Mouse (Mus musculus): ENCODE results near the gene Ice1. TPM values are rescaled to one million over a fixed set of nuclear protein-coding genes. Genes with fewer than 3 reads are reported as not detected.

The Ice1 gene
- total and polyA plus RNA-seq, 3 experiments: 33.5 to 40.1 (median 37.6) TPM

DNA sequence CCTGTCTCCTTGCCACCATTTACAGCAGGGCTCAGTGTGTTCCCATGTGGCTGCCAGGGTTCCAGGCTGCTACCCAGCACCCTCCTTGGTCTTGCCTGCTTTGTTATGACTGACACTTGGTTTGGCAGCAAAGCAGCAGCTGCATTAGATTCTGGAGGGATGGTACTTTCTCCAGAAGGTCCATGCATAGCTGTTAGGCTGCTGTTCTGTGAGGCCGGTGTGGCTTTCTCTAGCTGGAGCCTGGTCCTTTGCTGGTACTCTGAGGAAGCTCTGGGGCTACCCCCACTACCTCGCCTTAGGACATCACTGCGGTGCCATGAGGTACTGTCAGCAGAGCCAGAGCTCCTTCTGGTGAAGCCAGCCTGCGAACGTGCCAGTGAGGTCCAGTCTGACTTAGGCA is 32.1 kb downstream of the Ice1 start:
- Histone ChIP-seq H3K9me3 (replicated peaks; ENCODE audit: insufficient read depth, low read length) (no peaks in the 10 kb centered on the region), H3K36me3 (ENCODE audit: control insufficient read depth in 1 of 2, insufficient read depth in 2 of 2, low read length in 2 of 2) (peaks cover 0 to 17% of the 10 kb centered on the region in 2 experiments; a peak in 2 of 4 replicates), H3K4me3 (ENCODE audit: control insufficient read depth in 1 of 2, insufficient read depth in 1 of 2, low read depth in 2 of 2, low read length in 2 of 2) (no peak overlapping the region), H3K27ac (ENCODE audit: control insufficient read depth, low read depth, low read length) (no peak overlapping the region), H3K4me1 (ENCODE audit: control insufficient read depth in 1 of 2, insufficient read depth in 2 of 2, low read length in 2 of 2) (no peaks in the 10 kb centered on the region), H3K79me2 (ENCODE audit: control insufficient read depth, insufficient read depth, low read length, poor library complexity) (no peaks in the 10 kb centered on the region), H3K27me3 (ENCODE audit: control insufficient read depth in 1 of 2, insufficient read depth in 2 of 2, low read length in 2 of 2) (no peaks in the 10 kb centered on the region), H3K9ac (ENCODE audit: control insufficient read depth, low read depth, low read length, poor library complexity, severe bottlenecking) (no peak overlapping the region)
- no peak for DNase-seq (ENCODE audit: low read depth, low spot score)
- TF ChIP-seq HCFC1 (IDR thresholded peaks at IDR 0.05; ENCODE audit: low read depth, low read length): no peak
- TF ChIP-seq MAFK (IDR thresholded peaks at IDR 0.05; ENCODE audit: borderline replicate concordance, low read depth, low read length): no peak
- TF ChIP-seq MXI1 (IDR thresholded peaks at IDR 0.05; ENCODE audit: low read depth, low read length): no peak
- TF ChIP-seq RCOR1 (IDR thresholded peaks at IDR 0.05; ENCODE audit: low read depth, low read length): no peak

DNA sequence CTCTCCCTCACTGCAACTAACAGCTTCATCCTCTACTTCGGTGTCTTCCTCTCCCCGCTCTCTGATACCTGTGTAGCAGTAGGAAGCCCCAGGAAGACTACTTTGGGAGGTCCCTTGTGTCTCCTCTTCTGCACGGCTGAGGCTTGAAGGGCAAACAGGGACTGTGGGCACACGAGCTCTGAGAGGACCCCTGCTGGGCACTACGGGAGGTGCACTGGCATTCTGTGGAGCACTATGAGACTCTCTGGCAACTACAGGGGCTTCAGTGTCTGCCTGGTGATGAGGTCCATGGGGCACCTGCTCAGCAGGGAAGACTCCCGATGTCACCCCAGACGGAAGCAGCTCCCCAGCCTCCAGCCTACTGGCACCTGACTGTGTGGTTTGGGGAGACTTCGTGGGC is 32.7 kb downstream of the Ice1 start:
- Histone ChIP-seq H3K27ac (ENCODE audit: control insufficient read depth, low read depth, low read length) (no peak overlapping the region), H3K9ac (ENCODE audit: control insufficient read depth, low read depth, low read length, poor library complexity, severe bottlenecking) (no peak overlapping the region), H3K9me3 (replicated peaks; ENCODE audit: insufficient read depth, low read length) (no peaks in the 10 kb centered on the region), H3K4me3 (ENCODE audit: control insufficient read depth in 1 of 2, insufficient read depth in 1 of 2, low read depth in 2 of 2, low read length in 2 of 2) (no peak overlapping the region), H3K27me3 (ENCODE audit: control insufficient read depth in 1 of 2, insufficient read depth in 2 of 2, low read length in 2 of 2) (no peaks in the 10 kb centered on the region), H3K79me2 (ENCODE audit: control insufficient read depth, insufficient read depth, low read length, poor library complexity) (no peaks in the 10 kb centered on the region), H3K4me1 (ENCODE audit: control insufficient read depth in 1 of 2, insufficient read depth in 2 of 2, low read length in 2 of 2) (no peaks in the 10 kb centered on the region), H3K36me3 (ENCODE audit: control insufficient read depth in 1 of 2, insufficient read depth in 2 of 2, low read length in 2 of 2) (peaks cover 0 to 14% of the 10 kb centered on the region in 2 experiments; a peak in 2 of 4 replicates)
- TF ChIP-seq POLR2A (IDR thresholded peaks at IDR 0.05; ENCODE audit: control insufficient read depth in 1 of 2, insufficient read depth in 1 of 2, low read depth in 1 of 2, low read length in 2 of 2, poor library complexity in 1 of 2): no peak
- TF ChIP-seq CTCF (IDR thresholded peaks at IDR 0.05 in 2 of 3, conservative IDR thresholded peaks at IDR 0.05 in 1 of 3; ENCODE audit: control insufficient read depth in 1 of 3, insufficient read depth in 1 of 3, low read depth in 2 of 3, low read length in 3 of 3, poor library complexity in 1 of 3, severe bottlenecking in 1 of 3): peak; percentile 35 to 54 (median 53)
- DNase-seq (ENCODE audit: low read depth, low spot score): peak; percentile 37

DNA sequence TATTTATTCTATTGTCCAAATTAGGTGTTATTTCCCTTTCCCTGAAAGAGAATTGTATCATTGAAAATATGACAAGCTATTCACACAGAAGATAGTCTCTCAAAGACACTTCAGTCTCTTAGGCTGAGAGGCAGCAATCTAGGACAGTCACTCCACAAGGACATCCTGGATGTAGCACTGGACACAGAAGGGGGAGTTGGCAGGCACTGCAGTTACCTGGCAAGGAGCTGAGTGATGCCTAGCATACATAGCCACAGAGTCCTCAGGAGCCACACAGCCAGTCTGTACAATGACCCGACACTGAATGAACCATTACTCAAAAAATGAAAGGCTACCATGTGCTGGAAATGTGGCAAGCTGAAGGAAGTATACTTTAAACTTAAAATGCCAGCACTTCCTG is 35.9 kb downstream of the Ice1 start:
- DNase-seq (ENCODE audit: low read depth, low spot score): no peak
- H3K36me3 ChIP-seq (ENCODE audit: control insufficient read depth in 1 of 2, insufficient read depth in 2 of 2, low read length in 2 of 2): peaks cover 0 to 14% of the 10 kb centered on the region in 2 experiments; a peak in 2 of 4 replicates
- H3K4me3 ChIP-seq (ENCODE audit: control insufficient read depth in 1 of 2, insufficient read depth in 1 of 2, low read depth in 2 of 2, low read length in 2 of 2): no peak overlapping the region
- no peaks in the 10 kb centered on the region for H3K9me3 ChIP-seq (replicated peaks; ENCODE audit: insufficient read depth, low read length)
- no peaks in the 10 kb centered on the region for H3K4me1 ChIP-seq (ENCODE audit: control insufficient read depth in 1 of 2, insufficient read depth in 2 of 2, low read length in 2 of 2)
- no peaks in the 10 kb centered on the region for H3K79me2 ChIP-seq (ENCODE audit: control insufficient read depth, insufficient read depth, low read length, poor library complexity)
- H3K9ac ChIP-seq (ENCODE audit: control insufficient read depth, low read depth, low read length, poor library complexity, severe bottlenecking): no peak overlapping the region
- no peak overlapping the region for H3K27ac ChIP-seq (ENCODE audit: control insufficient read depth, low read depth, low read length)
- no peak for TF ChIP-seq GATA1 (IDR thresholded peaks at IDR 0.05; ENCODE audit: low read depth, low read length)
- TF ChIP-seq BHLHE40 (IDR thresholded peaks at IDR 0.05; ENCODE audit: borderline replicate concordance, low read depth, low read length): no peak
- no peak for TF ChIP-seq JUND (IDR thresholded peaks at IDR 0.05; ENCODE audit: low read depth, low read length)
- no peak for TF ChIP-seq TBP (IDR thresholded peaks at IDR 0.05; ENCODE audit: low read depth, low read length)
- no peak for TF ChIP-seq SIN3A (IDR thresholded peaks at IDR 0.05; ENCODE audit: low read length)
- TF ChIP-seq ZC3H11A (IDR thresholded peaks at IDR 0.05; ENCODE audit: low read depth, low read length): no peak
- no peaks in the 10 kb centered on the region for H3K27me3 ChIP-seq (ENCODE audit: control insufficient read depth in 1 of 2, insufficient read depth in 2 of 2, low read length in 2 of 2)

All from MEL (cell line).